Mouse (Mus musculus): ENCODE data around the gene D430042O09Rik. TPM values are rescaled to one million over a fixed set of nuclear protein-coding genes. Genes with fewer than 3 reads are reported as not detected.
A peak's percentile ranks its signal among the peaks of the same experiment; 100 is the strongest.

The D430042O09Rik gene
- total and polyA plus RNA-seq, 3 experiments: 1.8 to 4.8 (median 3.4) TPM

GRCm38 (mm10) chr7:125872202-125872580, 164.5 kb downstream of the D430042O09Rik start:
- Histone ChIP-seq H3K79me2 (replicated peaks; ENCODE audit: control insufficient read depth, extremely low read depth, insufficient read depth, poor library complexity, severe bottlenecking) (no peaks in the 10 kb centered on the region), H3K4me1 (ENCODE audit: control insufficient read depth in 1 of 2, insufficient read depth in 2 of 2) (peaks cover 19 to 24% of the 10 kb centered on the region in 2 experiments), H3K36me3 (replicated peaks in 1 of 2; ENCODE audit: control insufficient read depth in 1 of 2, insufficient read depth in 1 of 2, low read length in 1 of 2) (no peaks in the 10 kb centered on the region), H3K27me3 (replicated peaks) (no peaks in the 10 kb centered on the region), H3K27ac (ENCODE audit: insufficient read depth, low read depth) (no peak overlapping the region), H3K4me3 (replicated peaks in 1 of 3; ENCODE audit: low read depth in 2 of 3, low read length in 2 of 3, poor library complexity in 1 of 3) (no peak overlapping the region), H3K9ac (ENCODE audit: insufficient read depth, low read depth) (no peak overlapping the region), H3K4me2 (ENCODE audit: insufficient read depth, low read depth, poor library complexity, severe bottlenecking) (peak overlapping the region; percentile 42), H3K9me3 (replicated peaks; ENCODE audit: low read length) (no peaks in the 10 kb centered on the region)
- dilution Hi-C loops (cut with MboI; ENCODE audit: extremely low pct_ligation_motif_present, extremely low pct_unique_long_range_greater_than_20kb, low sequenced_read_pairs) (no loop called here), in situ Hi-C loops (cut with MboI; ENCODE audit: low pct_ligation_motif_present, low pct_unique_long_range_greater_than_20kb, low sequenced_read_pairs) (no loop called here)
- TF ChIP-seq RAD21 (IDR thresholded peaks at IDR 0.05; ENCODE audit: low read depth, low read length): no peak
- no peak for TF ChIP-seq GABPA (IDR thresholded peaks at IDR 0.05; ENCODE audit: insufficient replicate concordance, low read depth, low read length)
- no peak for TF ChIP-seq ZNF384 (IDR thresholded peaks at IDR 0.05; ENCODE audit: low read depth, low read length)
- peak; percentile 34; the same call in 1 of the 2 replicates for TF ChIP-seq MXI1 (IDR thresholded peaks at IDR 0.05; ENCODE audit: low read depth, low read length)
- no peak for TF ChIP-seq CHD1 (IDR thresholded peaks at IDR 0.05; ENCODE audit: low read depth, low read length)
- TF ChIP-seq USF1 (IDR thresholded peaks at IDR 0.05; ENCODE audit: low read depth, low read length): no peak
- no peak for TF ChIP-seq CHD2 (IDR thresholded peaks at IDR 0.05; ENCODE audit: low read length)
- TF ChIP-seq USF2 (conservative IDR thresholded peaks at IDR 0.05; ENCODE audit: low read depth, low read length): no peak
- TF ChIP-seq BHLHE40 (IDR thresholded peaks at IDR 0.05; ENCODE audit: low read depth, low read length): peak; percentile 28; the same call in 1 of the 2 replicates
- no peak for TF ChIP-seq JUND (conservative IDR thresholded peaks at IDR 0.05; ENCODE audit: low read depth, low read length)
- no peak for TF ChIP-seq NELFE (IDR thresholded peaks at IDR 0.05; ENCODE audit: low read depth, low read length)
- TF ChIP-seq TBP (conservative IDR thresholded peaks at IDR 0.05; ENCODE audit: low read depth, low read length): no peak
- no peak for TF ChIP-seq RCOR1 (conservative IDR thresholded peaks at IDR 0.05; ENCODE audit: low read depth, low read length)
- DNase-seq (ENCODE audit: extremely low read depth): peak; percentile 38

GRCm38 (mm10) chr7:125872874-125873273, 165.2 kb downstream of the D430042O09Rik start:
- no peak overlapping the region for H3K4me2 ChIP-seq (ENCODE audit: insufficient read depth, low read depth, poor library complexity, severe bottlenecking)
- H3K79me2 ChIP-seq (replicated peaks; ENCODE audit: control insufficient read depth, extremely low read depth, insufficient read depth, poor library complexity, severe bottlenecking): no peaks in the 10 kb centered on the region
- no peak overlapping the region for H3K4me3 ChIP-seq (replicated peaks in 1 of 3; ENCODE audit: low read depth in 2 of 3, low read length in 2 of 3, poor library complexity in 1 of 3)
- in situ Hi-C loops (cut with MboI; ENCODE audit: low pct_ligation_motif_present, low pct_unique_long_range_greater_than_20kb, low sequenced_read_pairs): no loop called here
- TF ChIP-seq E2F4 (IDR thresholded peaks at IDR 0.05; ENCODE audit: insufficient replicate concordance, low read depth, low read length) (no peak), TCF12 (IDR thresholded peaks at IDR 0.05; ENCODE audit: low read depth, low read length) (no peak), ETS1 (conservative IDR thresholded peaks at IDR 0.05; ENCODE audit: low read depth, low read length) (no peak), CTCF (conservative IDR thresholded peaks at IDR 0.05 in 1 of 2, IDR thresholded peaks at IDR 0.05 in 1 of 2; ENCODE audit: low read depth in 2 of 2, low read length in 2 of 2) (no peak), SIN3A (IDR thresholded peaks at IDR 0.05; ENCODE audit: low read length) (no peak), JUN (IDR thresholded peaks at IDR 0.05; ENCODE audit: insufficient read depth, low read depth, low read length) (no peak), MAFK (IDR thresholded peaks at IDR 0.05; ENCODE audit: insufficient replicate concordance, low read length) (no peak), MAX (IDR thresholded peaks at IDR 0.05; ENCODE audit: low read length) (no peak), EP300 (IDR thresholded peaks at IDR 0.05; ENCODE audit: low read length) (no peak), RAD21 (IDR thresholded peaks at IDR 0.05; ENCODE audit: low read depth, low read length) (no peak), JUND (conservative IDR thresholded peaks at IDR 0.05; ENCODE audit: low read depth, low read length) (no peak), MYC (IDR thresholded peaks at IDR 0.05; ENCODE audit: low read depth, low read length) (no peak), POLR2AphosphoS2 (IDR thresholded peaks at IDR 0.05; ENCODE audit: low read depth, low read length) (no peak), ZKSCAN1 (IDR thresholded peaks at IDR 0.05; ENCODE audit: borderline replicate concordance, low read depth, low read length) (no peak), ZMIZ1 (IDR thresholded peaks at IDR 0.05; ENCODE audit: low read depth, low read length) (no peak), PAX5 (IDR thresholded peaks at IDR 0.05; ENCODE audit: low read length) (no peak), ZC3H11A (IDR thresholded peaks at IDR 0.05; ENCODE audit: low read depth, low read length) (no peak), POLR2A (IDR thresholded peaks at IDR 0.05; ENCODE audit: low read depth, low read length) (no peak), TBP (conservative IDR thresholded peaks at IDR 0.05; ENCODE audit: low read depth, low read length) (no peak)
- no peak for DNase-seq (ENCODE audit: extremely low read depth)
- H3K36me3 ChIP-seq (replicated peaks in 1 of 2; ENCODE audit: control insufficient read depth in 1 of 2, insufficient read depth in 1 of 2, low read length in 1 of 2): no peaks in the 10 kb centered on the region
- H3K9me3 ChIP-seq (replicated peaks; ENCODE audit: low read length): no peaks in the 10 kb centered on the region
- H3K27ac ChIP-seq (ENCODE audit: insufficient read depth, low read depth): no peak overlapping the region
- peaks cover 19 to 24% of the 10 kb centered on the region in 2 experiments for H3K4me1 ChIP-seq (ENCODE audit: control insufficient read depth in 1 of 2, insufficient read depth in 2 of 2)
- H3K9ac ChIP-seq (ENCODE audit: insufficient read depth, low read depth): no peak overlapping the region
- no peaks in the 10 kb centered on the region for H3K27me3 ChIP-seq (replicated peaks)
- dilution Hi-C loops (cut with MboI; ENCODE audit: extremely low pct_ligation_motif_present, extremely low pct_unique_long_range_greater_than_20kb, low sequenced_read_pairs): no loop called here
